Mouse (Mus musculus) brain, embryonic 14.5 days (tissue): Measurements from ENCODE around the gene Mt1. TPM values are rescaled to one million over a fixed set of nuclear protein-coding genes. Genes with fewer than 3 reads are reported as not detected.
A peak's percentile ranks its signal among the peaks of the same experiment; 100 is the strongest.

ENCODE experiments used
- DNase-seq: peaks from one replicate; pipeline ENCODE4 v3.0.0-alpha.2; 2011; ENCODE audit warnings: low read depth
- CTCF ChIP-seq: fragments of 200-500 bp; IDR thresholded peaks from 2 replicates; pipeline ENCODE4 v1.5.1; 2012; ENCODE audit warnings: inconsistent platforms, mild to moderate bottlenecking, moderate library complexity, borderline replicate concordance; ENCODE audit not compliant: insufficient read depth, insufficient read length; ENCODE audit errors: extremely low read depth
- POLR2A ChIP-seq: fragments of 200-500 bp; IDR thresholded peaks from 2 replicates; pipeline ENCODE4 v1.6.1; 2012; ENCODE audit warnings: mild to moderate bottlenecking, inconsistent platforms, borderline replicate concordance; ENCODE audit not compliant: poor library complexity, insufficient read depth, insufficient read length, severe bottlenecking; ENCODE audit errors: extremely low read depth
- polyA plus RNA-seq: library from polyadenylated mRNA; depleted of rRNA; stranded (reverse); fragments of >200 nt; gene quantifications from 2 replicates; pipeline ENCODE4 v1.2.3, GENCODE M21; 2012; rRNA removed

Mt1 gene
- polyA plus RNA-seq, 1 experiment = 38.9 TPM

GRCm38 (mm10) chr8:94194591-94195223 lies 15.8 kb downstream of the Mt1 start:
- DNase-seq = no peak
- TF ChIP-seq CTCF (no peak), POLR2A (no peak)

- TF ChIP-seq POLR2A (no peak), CTCF (peak; percentile 82; the same call in 1 of the 2 replicates)
- DNase-seq = peak; percentile 90
These were observed 20.5 kb downstream of the Mt1 start for GRCm38 (mm10) chr8:94199202-94199869.

- no peak for DNase-seq
- TF ChIP-seq CTCF (no peak), POLR2A (no peak)
These were observed 25.2 kb downstream of the Mt1 start for GRCm38 (mm10) chr8:94204043-94204442.

GRCm38 (mm10) chr8:94205736-94206135 lies 26.9 kb downstream of the Mt1 start:
- TF ChIP-seq POLR2A (no peak), CTCF (peak; percentile 91)
- peak; percentile 74 for DNase-seq

- no peak for DNase-seq
These were observed 27.4 kb downstream of the Mt1 start for GRCm38 (mm10) chr8:94206256-94206655.

GRCm38 (mm10) chr8:94207491-94207890 lies 28.6 kb downstream of the Mt1 start:
- TF ChIP-seq POLR2A (no peak), CTCF (no peak)
- DNase-seq = peak; percentile 61

More at GRCm38 (mm10) chr8:94206256-94206655, 27.4 kb downstream of the Mt1 start:
- TF ChIP-seq CTCF = no peak
- TF ChIP-seq POLR2A = no peak

- DNase-seq = peak; percentile 17
- TF ChIP-seq CTCF (no peak), POLR2A (no peak)
These were observed 30.8 kb downstream of the Mt1 start for GRCm38 (mm10) chr8:94209639-94210038.

GRCm38 (mm10) chr8:94210225-94210624 lies 31.3 kb downstream of the Mt1 start:
- TF ChIP-seq CTCF = no peak
- no peak for TF ChIP-seq POLR2A
- DNase-seq = no peak

- DNase-seq = peak; percentile 46
These were observed 34.9 kb downstream of the Mt1 start for GRCm38 (mm10) chr8:94213819-94214218.

GRCm38 (mm10) chr8:94214252-94215173 lies 35.6 kb downstream of the Mt1 start, which contains the start of gene Nup93:
Gene Nup93, plus strand, starts transcription at chr8:94214564.
- TF ChIP-seq CTCF (no peak), POLR2A (peak; percentile 87)
- DNase-seq = peak; percentile 99

More at GRCm38 (mm10) chr8:94213819-94214218, 34.9 kb downstream of the Mt1 start:
- TF ChIP-seq POLR2A (no peak), CTCF (no peak)

- no peak for DNase-seq
These were observed 48.6 kb downstream of the Mt1 start for GRCm38 (mm10) chr8:94227381-94227939.

More at GRCm38 (mm10) chr8:94227381-94227939, 48.6 kb downstream of the Mt1 start:
- TF ChIP-seq POLR2A = no peak
- no peak for TF ChIP-seq CTCF

Other genes with a start within 250 kb of the Mt1 start
- 94.9 and 112 TPM in 2 replicates for gene Amfr, start 166.2 kb upstream of the Mt1 start, polyA plus RNA-seq
- 70.7 and 73.4 TPM in 2 replicates for gene Nudt21, start 142.1 kb upstream of the Mt1 start, polyA plus RNA-seq
- gene Ogfod1, start 141.9 kb upstream of the Mt1 start, polyA plus RNA-seq = 13.4 and 13.5 TPM in 2 replicates
- 55.5 and 62.9 TPM in 2 replicates for gene Bbs2, start 80.2 kb upstream of the Mt1 start, polyA plus RNA-seq
- not detected in 2 replicates for gene Mt4, start 41.9 kb upstream of the Mt1 start, polyA plus RNA-seq
- gene Mt3, start 26.5 kb upstream of the Mt1 start, polyA plus RNA-seq = 139 and 158 TPM in 2 replicates
- gene Mt2, start 6.4 kb upstream of the Mt1 start, polyA plus RNA-seq = 15.6 and 32.2 TPM in 2 replicates
- 54.7 and 61.0 TPM in 2 replicates for gene Nup93, start 35.5 kb downstream of the Mt1 start, polyA plus RNA-seq
- 0.29 and 0.41 TPM in 2 replicates for gene Slc12a3, start 150.1 kb downstream of the Mt1 start, polyA plus RNA-seq
- 56.0 and 69.9 TPM in 2 replicates for gene Herpud1, start 207.4 kb downstream of the Mt1 start, polyA plus RNA-seq